Mouse (Mus musculus) intestine, embryonic 16.5 days (tissue): ENCODE results near the gene Atm. TPM values are rescaled to one million over a fixed set of nuclear protein-coding genes. Genes with fewer than 3 reads are reported as not detected.

ENCODE experiments used
- ATAC-seq: fragments of 200-750 bp; cut with Nextera tagmentation; 2 replicates; pipeline ENCODE4 v1.8.0; 2017; ENCODE audit warnings: moderate TSS enrichment, moderate library complexity
- H3K27ac ChIP-seq: fragments of 300-500 bp; sonication (generic); 2 replicates; pipeline ENCODE4 v1.5.1; 2014; ENCODE audit warnings: mild to moderate bottlenecking, low read length
- H3K27me3 ChIP-seq: fragments of 300-500 bp; sonication (generic); replicated peaks from 2 replicates; pipeline ENCODE4 v1.6.1; 2014; ENCODE audit warnings: low read length, control low read depth, mixed read lengths; ENCODE audit not compliant: control insufficient read depth, insufficient read depth
- H3K36me3 ChIP-seq: fragments of 300-500 bp; sonication (generic); 2 replicates; pipeline ENCODE4 v1.6.1; 2014; ENCODE audit warnings: low read length, control low read depth; ENCODE audit not compliant: control insufficient read depth, insufficient read depth
- H3K4me1 ChIP-seq: fragments of 300-500 bp; sonication (generic); 2 replicates; pipeline ENCODE4 v1.6.1; 2014; ENCODE audit warnings: low read length, control low read depth, mixed read lengths; ENCODE audit not compliant: control insufficient read depth, insufficient read depth
- H3K4me2 ChIP-seq: fragments of 300-500 bp; sonication (generic); 2 replicates; pipeline ENCODE4 v1.6.1; 2014; ENCODE audit warnings: low read depth, low read length, control low read depth
- H3K4me3 ChIP-seq: fragments of 300-500 bp; sonication (generic); 2 replicates; pipeline ENCODE4 v1.5.1; 2014; ENCODE audit warnings: mild to moderate bottlenecking, low read length
- H3K9ac ChIP-seq: fragments of 300-500 bp; sonication (generic); 2 replicates; pipeline ENCODE4 v1.6.1; 2014; ENCODE audit warnings: low read depth, low read length
- H3K9me3 ChIP-seq: fragments of 300-500 bp; sonication (generic); 2 replicates; pipeline ENCODE4 v1.6.1; 2016; ENCODE audit warnings: low read length, control low read depth; ENCODE audit not compliant: control insufficient read depth
- WGBS: fragments of 180-500 bp; shearing (Covaris S2); extraction: QIAGEN DNeasy Blood & Tissue Kit; methylation state at CpG from one replicate; pipeline ENCODE4 v1.1.7; 2014; 5-methylcytosine and 5-hydroxymethylcytosine counted together
- polyA plus RNA-seq: library from polyadenylated mRNA; unstranded; fragments of >200 nt; fragmentation: Nextera tagmentation; extraction: Ambion mirVana; gene quantifications from 2 replicates; pipeline ENCODE4 v1.2.1, GENCODE M21; 2015

The Atm gene
- polyA plus RNA-seq, 1 experiment from 2014 or later = 9.5 TPM

DNA sequence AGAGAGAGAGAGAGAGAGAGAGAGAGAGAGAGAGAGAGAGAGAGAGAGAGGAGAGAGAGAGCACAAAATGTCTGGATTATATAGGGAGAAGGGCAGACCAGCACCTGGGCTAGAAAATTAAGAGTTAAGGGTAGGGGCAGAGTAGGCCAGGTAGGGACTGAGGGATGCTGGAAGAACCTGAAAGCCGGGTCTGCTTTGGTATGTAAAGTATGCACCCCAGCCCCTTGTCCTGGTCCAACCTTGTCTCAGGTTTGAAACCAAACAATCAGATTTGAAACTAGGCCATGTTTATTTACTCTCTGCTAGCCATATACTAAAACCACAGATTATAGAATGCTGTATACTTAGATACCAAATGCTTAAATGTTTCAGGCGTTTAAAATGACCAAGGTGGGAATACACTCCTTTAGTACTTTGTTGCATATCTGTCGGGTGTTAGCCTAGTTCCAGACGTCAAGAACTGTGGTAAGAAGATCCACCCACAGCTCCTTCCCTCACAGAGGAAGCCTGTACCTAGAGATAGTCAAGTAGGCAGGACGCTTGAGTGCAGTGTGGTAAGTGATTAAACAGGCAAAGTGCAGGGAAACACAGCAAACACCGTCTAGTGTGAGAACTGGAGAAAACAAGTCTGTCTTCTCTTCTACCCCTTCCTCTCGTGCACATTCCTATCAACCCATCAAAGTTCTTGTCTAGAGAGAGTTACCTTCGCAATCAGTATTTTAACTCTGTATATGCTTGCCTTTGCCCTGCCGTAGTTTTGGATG is 114.2 kb downstream of the Atm start:
- ATAC-seq = no peak
- no peak overlapping the region for H3K4me2 ChIP-seq
- WGBS = 56% methylated on average over 9 of the region's 9 CpGs

DNA sequence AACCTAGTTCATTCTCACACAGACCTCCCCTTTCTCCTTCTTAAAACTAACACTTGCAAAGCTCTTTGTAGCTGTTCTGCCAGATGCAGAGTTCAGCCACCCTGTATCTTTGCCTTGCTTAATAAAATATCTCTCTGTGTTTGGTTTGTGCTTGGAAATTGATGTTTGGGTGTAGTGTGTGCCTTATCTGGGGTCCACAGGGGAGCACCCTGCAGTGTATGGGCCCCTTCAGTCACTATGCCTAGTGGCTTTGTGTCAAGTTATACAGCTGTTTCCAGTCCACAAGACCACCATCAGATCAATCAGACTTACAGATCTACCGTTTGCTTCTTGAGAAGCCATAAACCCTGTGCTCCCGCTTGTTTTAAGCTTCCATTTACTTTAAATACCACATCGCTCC is 127.1 kb downstream of the Atm start:
- WGBS = 69% methylated on average over 3 of the region's 3 CpGs
- H3K27me3 ChIP-seq = no peaks in the 10 kb centered on the region
- H3K4me3 ChIP-seq = no peak overlapping the region
- H3K4me1 ChIP-seq = no peaks in the 10 kb centered on the region
- no peak overlapping the region for H3K27ac ChIP-seq
- ATAC-seq = no peak
- no peak overlapping the region for H3K4me2 ChIP-seq
- H3K36me3 ChIP-seq = no peaks in the 10 kb centered on the region
- no peaks in the 10 kb centered on the region for H3K9me3 ChIP-seq
- H3K9ac ChIP-seq = no peak overlapping the region

More for the DNA sequence above, 114.2 kb downstream of the Atm start:
- Histone ChIP-seq H3K9me3 (no peaks in the 10 kb centered on the region), H3K4me1 (no peaks in the 10 kb centered on the region), H3K9ac (no peak overlapping the region), H3K27me3 (no peaks in the 10 kb centered on the region), H3K36me3 (no peaks in the 10 kb centered on the region), H3K4me3 (no peak overlapping the region), H3K27ac (no peak overlapping the region)

DNA sequence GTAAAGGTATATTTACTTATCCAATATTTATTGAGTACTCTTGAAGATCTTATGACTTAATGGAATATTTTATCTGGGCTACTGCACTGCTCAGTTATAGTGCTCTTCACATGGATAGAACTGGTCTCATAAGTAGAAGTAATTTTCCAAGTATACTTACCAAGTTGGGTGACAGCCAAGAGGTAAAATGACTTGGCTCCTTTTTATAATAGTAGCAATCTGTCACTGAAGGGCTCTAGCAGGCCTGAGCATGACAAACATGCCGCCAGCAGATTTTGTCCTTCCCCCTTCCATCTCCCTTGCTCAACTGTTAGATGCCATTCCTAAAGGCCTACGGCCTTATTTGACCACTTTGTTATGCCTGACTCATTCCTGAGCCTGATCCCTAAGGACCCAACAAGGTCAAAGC is 127.6 kb downstream of the Atm start:
- ATAC-seq = no peak
- 81% methylated on average over 2 of the region's 2 CpGs for WGBS
- H3K36me3 ChIP-seq = no peaks in the 10 kb centered on the region
- H3K4me1 ChIP-seq = no peaks in the 10 kb centered on the region
- no peaks in the 10 kb centered on the region for H3K27me3 ChIP-seq
- no peaks in the 10 kb centered on the region for H3K9me3 ChIP-seq
- H3K4me2 ChIP-seq = no peak overlapping the region
- no peak overlapping the region for H3K27ac ChIP-seq
- H3K4me3 ChIP-seq = no peak overlapping the region
- no peak overlapping the region for H3K9ac ChIP-seq

DNA sequence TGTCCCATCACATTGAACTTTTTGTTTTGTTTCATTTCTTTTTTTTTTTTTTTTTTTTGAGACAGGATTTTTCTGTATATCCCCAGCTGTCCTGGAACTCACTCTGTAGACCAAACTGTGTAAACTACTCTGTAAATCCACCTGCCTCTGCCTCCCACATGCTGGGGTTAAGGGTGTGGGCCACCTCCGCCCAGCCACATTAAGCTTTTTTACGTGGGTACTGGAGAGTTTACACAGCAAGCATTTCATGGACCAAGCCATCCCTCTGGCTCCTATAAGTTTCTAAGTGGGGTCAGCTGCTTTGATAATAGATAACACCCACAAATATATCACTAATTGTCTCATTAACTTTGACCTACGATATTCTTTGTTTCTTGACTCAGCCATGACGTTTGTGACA is 128.0 kb downstream of the Atm start:
- no peaks in the 10 kb centered on the region for H3K36me3 ChIP-seq
- H3K4me1 ChIP-seq = no peaks in the 10 kb centered on the region
- WGBS = 63% methylated on average over 4 of the region's 4 CpGs
- H3K9ac ChIP-seq = no peak overlapping the region
- H3K4me3 ChIP-seq = no peak overlapping the region
- no peak overlapping the region for H3K27ac ChIP-seq
- no peaks in the 10 kb centered on the region for H3K9me3 ChIP-seq
- ATAC-seq = no peak
- no peaks in the 10 kb centered on the region for H3K27me3 ChIP-seq
- no peak overlapping the region for H3K4me2 ChIP-seq

DNA sequence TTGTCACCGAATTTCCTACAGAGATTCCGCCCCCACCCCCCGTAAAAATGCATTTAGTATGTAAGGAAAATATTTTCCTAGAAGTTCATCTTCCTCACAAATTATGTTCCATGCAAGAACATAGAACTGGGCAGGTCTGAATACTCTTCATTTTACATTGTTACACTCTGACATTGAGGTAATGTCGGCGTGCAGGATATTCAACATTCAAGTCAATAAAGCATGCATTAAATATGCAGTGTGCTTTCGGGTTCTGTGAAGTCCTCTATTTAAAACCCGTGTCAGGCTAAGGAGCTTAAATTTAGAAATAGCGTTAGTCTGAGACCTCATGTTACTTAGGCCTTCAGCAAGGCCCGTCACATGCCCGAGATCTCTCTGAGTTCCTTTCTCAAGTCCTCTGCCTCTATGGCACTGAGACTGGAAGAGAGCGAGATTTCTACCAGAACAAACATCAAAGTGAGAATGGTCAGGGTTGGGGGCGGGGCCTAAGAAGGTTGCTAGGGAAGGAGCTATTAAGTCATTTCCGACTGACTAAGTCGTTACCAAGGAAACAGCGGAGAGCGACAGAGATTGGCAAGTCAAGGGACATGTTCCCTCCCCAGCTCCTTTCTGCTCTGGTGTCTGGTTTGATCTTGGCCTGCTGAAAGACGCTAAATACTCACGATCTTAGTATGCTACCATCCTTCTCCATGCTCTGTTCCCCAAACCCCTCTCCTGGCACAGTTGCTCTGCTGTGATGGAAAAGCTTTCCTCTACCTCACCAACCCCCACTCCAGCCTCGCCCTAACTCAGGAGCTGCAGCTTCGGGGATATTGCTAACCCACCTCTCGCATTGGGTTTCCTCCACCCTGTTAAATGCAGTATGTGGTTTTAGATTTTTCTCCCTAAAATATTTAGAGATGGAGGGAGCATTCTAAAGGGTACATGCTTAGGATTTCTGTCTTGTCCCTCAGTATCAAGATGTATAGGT is 131.5 kb downstream of the Atm start:
- peak; percentile 83 for ATAC-seq
- Histone ChIP-seq H3K9ac (peak overlapping the region; percentile 17; the same call in 1 of the 2 replicates), H3K9me3 (no peaks in the 10 kb centered on the region), H3K4me3 (peak overlapping the region; percentile 43), H3K4me1 (peaks cover 8% of the 10 kb centered on the region), H3K27ac (no peak overlapping the region), H3K36me3 (no peaks in the 10 kb centered on the region; the same call in 1 of the 2 replicates), H3K4me2 (peak overlapping the region; percentile 44), H3K27me3 (no peaks in the 10 kb centered on the region)
- WGBS = 23% methylated on average over 21 of the region's 21 CpGs

DNA sequence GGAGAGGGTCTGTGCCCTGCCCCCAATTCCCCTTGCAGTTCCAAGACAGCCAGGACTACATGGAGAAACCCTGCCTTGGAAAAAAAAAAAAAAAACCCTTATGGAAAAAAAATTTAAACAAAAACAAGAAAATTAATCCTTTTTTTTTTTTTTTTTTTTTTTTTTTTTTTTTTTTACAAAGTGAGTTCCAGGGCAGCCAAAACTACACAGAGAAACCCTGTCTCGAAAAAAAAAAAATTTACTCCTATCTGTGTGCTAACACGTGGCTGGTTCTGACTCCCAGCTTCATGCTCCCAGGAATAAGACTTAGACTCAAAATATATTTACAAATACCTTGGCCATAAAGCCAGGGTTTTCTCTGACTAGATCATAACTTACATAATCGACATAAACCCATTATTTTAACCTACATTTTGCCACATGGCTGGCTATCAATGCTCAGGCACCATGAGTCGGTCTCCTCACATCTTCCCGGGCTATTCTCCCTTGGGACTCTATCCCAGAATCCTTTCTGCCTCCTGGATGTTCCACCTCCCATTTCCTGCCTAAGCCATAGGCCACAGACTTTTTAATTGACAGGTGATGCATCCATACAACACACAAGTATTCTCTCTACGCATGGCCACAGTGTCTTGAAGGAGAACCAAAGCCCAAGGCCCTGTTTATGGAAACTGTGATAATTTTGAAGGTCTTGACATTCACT is 132.3 kb downstream of the Atm start:
- H3K27ac ChIP-seq = no peak overlapping the region
- H3K27me3 ChIP-seq = no peaks in the 10 kb centered on the region
- ATAC-seq = no peak
- peaks cover 4% of the 10 kb centered on the region; the same call in 1 of the 2 replicates for H3K36me3 ChIP-seq
- no peak overlapping the region for H3K4me3 ChIP-seq
- 81% methylated on average over 6 of the region's 6 CpGs for WGBS
- H3K9ac ChIP-seq = no peak overlapping the region
- no peak overlapping the region for H3K4me2 ChIP-seq
- H3K9me3 ChIP-seq = no peaks in the 10 kb centered on the region
- H3K4me1 ChIP-seq = peaks cover 8% of the 10 kb centered on the region

DNA sequence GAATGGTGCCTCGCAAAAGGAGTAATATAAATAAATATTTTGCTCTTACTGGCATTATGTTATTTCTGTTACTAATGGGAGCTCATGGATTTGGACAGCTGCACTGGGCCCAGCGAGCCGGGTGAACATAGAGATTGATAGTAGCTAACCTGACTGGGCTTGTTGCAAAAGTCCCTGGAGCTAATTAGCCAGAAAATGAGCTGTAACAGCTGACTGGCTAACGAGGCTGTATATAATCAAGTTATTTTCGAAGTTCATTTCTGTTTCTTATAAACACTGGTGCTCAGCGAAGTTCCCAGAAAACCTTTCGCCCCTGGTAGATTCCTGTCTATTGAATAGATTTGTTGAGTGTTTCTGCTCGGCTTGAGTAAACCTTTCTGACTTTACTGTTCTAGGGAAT is 133.5 kb downstream of the Atm start:
- H3K9ac ChIP-seq = no peak overlapping the region
- no peak for ATAC-seq
- peak overlapping the region; percentile 63; the same call in 1 of the 2 replicates for H3K27ac ChIP-seq
- H3K4me1 ChIP-seq = peaks cover 8% of the 10 kb centered on the region
- 60% methylated on average over 8 of the region's 8 CpGs for WGBS
- no peaks in the 10 kb centered on the region for H3K27me3 ChIP-seq
- H3K9me3 ChIP-seq = no peaks in the 10 kb centered on the region
- H3K4me2 ChIP-seq = no peak overlapping the region; the same call in 1 of the 2 replicates
- peaks cover 6% of the 10 kb centered on the region; the same call in 1 of the 2 replicates for H3K36me3 ChIP-seq
- no peak overlapping the region for H3K4me3 ChIP-seq

DNA sequence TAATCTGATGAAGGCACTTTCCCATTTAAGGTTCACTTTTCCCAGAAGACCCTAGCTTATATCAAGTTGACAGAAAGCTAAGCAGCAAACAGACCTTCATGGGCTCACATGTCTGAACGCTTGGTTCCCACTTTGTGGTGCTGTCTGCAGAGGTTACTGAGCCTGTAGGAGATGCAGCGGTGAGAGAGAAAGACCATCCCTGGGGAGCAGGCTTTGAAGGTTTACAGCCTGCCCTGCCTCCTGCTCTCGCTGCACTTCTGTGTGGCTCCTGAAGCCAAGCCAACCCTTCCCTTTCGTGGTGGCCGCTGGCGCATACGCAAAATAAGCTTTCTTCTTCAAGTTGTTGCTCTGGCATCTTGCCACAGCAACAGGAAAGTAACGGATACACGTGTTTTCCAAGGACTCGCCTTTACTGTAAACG is 134.2 kb downstream of the Atm start, which contains the start of gene 4930550C14Rik:
Gene 4930550C14Rik (plus strand): TSS at position 35 of the 421 bp plus-strand sequence.
- Histone ChIP-seq H3K27me3 (no peaks in the 10 kb centered on the region), H3K9me3 (no peaks in the 10 kb centered on the region), H3K4me2 (peak within 1 kb of the TSS; percentile 37), H3K4me3 (peak within 1 kb of the TSS; percentile 14; the same call in 1 of the 2 replicates), H3K9ac (peak within 1 kb of the TSS; percentile 34; the same call in 1 of the 2 replicates), H3K36me3 (peaks cover 7% of the 10 kb centered on the region; the same call in 1 of the 2 replicates), H3K4me1 (peaks cover 8% of the 10 kb centered on the region), H3K27ac (peak within 1 kb of the TSS; percentile 63)
- peak; percentile 49 for ATAC-seq
- 14% methylated on average over 11 of the region's 11 CpGs for WGBS
